Mouse (Mus musculus) heart, embryonic 14.5 days (tissue): ENCODE measurements around the gene Cerk. TPM values are rescaled to one million over a fixed set of nuclear protein-coding genes. Genes with fewer than 3 reads are reported as not detected.
"Not testable (repeated sequence)": the region's sequence is repeated elsewhere in the genome, so short reads cannot be mapped to it uniquely, and the experiment has no call there.

Experiments used
- ATAC-seq: fragments of 200-750 bp; cut with Nextera tagmentation; 2 replicates; pipeline ENCODE4 v1.8.0; 2017; ENCODE audit warnings: low read depth, moderate TSS enrichment; ENCODE audit not compliant: insufficient number of reproducible peaks, insufficient read depth, low FRiP score
- H3K27ac ChIP-seq, 2 experiments: fragments of 200-500 bp in 1 of 2; fragments of 300-500 bp in 1 of 2; sonication (generic) in 1 of 2; replicated peaks in 1 of 2; 2 replicates each; pipeline ENCODE4 v1.5.1; 2012 to 2014; ENCODE audit warnings: low read depth in 2 of 2, low read length in 2 of 2, control low read depth in 1 of 2, mild to moderate bottlenecking in 1 of 2, mixed read lengths in 1 of 2; ENCODE audit not compliant: control insufficient read depth in 1 of 2, insufficient read depth in 1 of 2
- H3K27me3 ChIP-seq: fragments of 300-500 bp; sonication (generic); 2 replicates; pipeline ENCODE4 v1.6.1; 2014; ENCODE audit warnings: mild to moderate bottlenecking, low read length, control low read depth; ENCODE audit not compliant: control insufficient read depth, insufficient read depth
- H3K36me3 ChIP-seq: fragments of 300-500 bp; sonication (generic); 2 replicates; pipeline ENCODE4 v1.6.1; 2014; ENCODE audit warnings: mild to moderate bottlenecking, control low read depth, low read length, mixed read lengths; ENCODE audit not compliant: control insufficient read depth, insufficient read depth
- H3K4me1 ChIP-seq, 2 experiments: fragments of 200-500 bp in 1 of 2; fragments of 300-500 bp in 1 of 2; sonication (generic) in 1 of 2; 2 replicates each; pipeline ENCODE4 v1.6.1; 2012 to 2014; ENCODE audit warnings: low read length in 2 of 2, control low read depth in 1 of 2, mixed read lengths in 1 of 2; ENCODE audit not compliant: control insufficient read depth in 2 of 2, insufficient read depth in 2 of 2
- H3K4me2 ChIP-seq: fragments of 300-500 bp; sonication (generic); 2 replicates; pipeline ENCODE4 v1.6.1; 2014; ENCODE audit warnings: mild to moderate bottlenecking, low read length
- H3K4me3 ChIP-seq, 2 experiments: fragments of 200-500 bp in 1 of 2; fragments of 300-500 bp in 1 of 2; sonication (generic) in 1 of 2; 2 replicates each; pipeline ENCODE4 v1.5.1; 2012 to 2014; ENCODE audit warnings: low read length in 2 of 2, mild to moderate bottlenecking in 2 of 2, control low read depth in 1 of 2, low read depth in 1 of 2, moderate library complexity in 1 of 2; ENCODE audit not compliant: control insufficient read depth in 1 of 2, insufficient read depth in 1 of 2
- H3K9ac ChIP-seq: fragments of 300-500 bp; sonication (generic); 2 replicates; pipeline ENCODE4 v1.6.1; 2014; ENCODE audit warnings: mild to moderate bottlenecking, low read length
- H3K9me3 ChIP-seq: fragments of 300-500 bp; sonication (generic); 2 replicates; pipeline ENCODE4 v1.6.1; 2016; ENCODE audit warnings: low read length, control low read depth; ENCODE audit not compliant: control insufficient read depth
- WGBS: fragments of 180-500 bp; shearing (Covaris S2); extraction: QIAGEN DNeasy Blood & Tissue Kit; methylation state at CpG from one replicate; pipeline ENCODE4 v1.1.7; 2014; 5-methylcytosine and 5-hydroxymethylcytosine counted together
- polyA plus RNA-seq: library from polyadenylated mRNA; unstranded; fragments of >200 nt; fragmentation: Nextera tagmentation; extraction: Ambion mirVana; gene quantifications from 2 replicates; pipeline ENCODE4 v1.2.1, GENCODE M21; 2014

The Cerk gene
- polyA plus RNA-seq, 1 experiment from 2014 or later = 16.1 TPM

DNA sequence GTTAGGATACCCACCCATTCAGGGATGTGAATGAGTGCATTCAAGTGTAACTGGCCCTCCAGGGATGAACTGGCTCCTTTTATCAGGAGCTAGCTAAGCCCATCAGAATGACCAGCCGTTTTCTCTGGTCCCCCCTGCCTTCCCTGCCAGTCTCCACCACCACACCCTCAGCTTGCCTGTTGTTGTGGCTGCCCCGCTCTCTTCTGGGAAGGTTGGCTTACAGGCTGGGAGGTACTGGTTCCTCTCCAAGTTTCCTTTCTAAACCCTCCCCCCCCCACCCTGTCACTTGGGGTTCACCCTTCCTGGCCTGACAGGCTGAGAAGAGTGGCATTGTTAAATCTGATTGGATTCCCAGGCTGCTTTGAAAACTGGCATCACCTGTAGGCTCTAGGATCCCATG, 88.1 kb downstream of the Cerk start:
- ATAC-seq = no peak
- Histone ChIP-seq H3K9ac (no peak overlapping the region), H3K27me3 (no peaks in the 10 kb centered on the region), H3K4me1 (peaks cover 0 to 2% of the 10 kb centered on the region in 2 experiments; a peak in 2 of 4 replicates), H3K9me3 (no peaks in the 10 kb centered on the region), H3K27ac (no peak overlapping the region), H3K4me3 (no peak overlapping the region), H3K4me2 (no peak overlapping the region), H3K36me3 (peaks cover 27% of the 10 kb centered on the region)
- 53% methylated on average over 2 of the region's 2 CpGs for WGBS

DNA sequence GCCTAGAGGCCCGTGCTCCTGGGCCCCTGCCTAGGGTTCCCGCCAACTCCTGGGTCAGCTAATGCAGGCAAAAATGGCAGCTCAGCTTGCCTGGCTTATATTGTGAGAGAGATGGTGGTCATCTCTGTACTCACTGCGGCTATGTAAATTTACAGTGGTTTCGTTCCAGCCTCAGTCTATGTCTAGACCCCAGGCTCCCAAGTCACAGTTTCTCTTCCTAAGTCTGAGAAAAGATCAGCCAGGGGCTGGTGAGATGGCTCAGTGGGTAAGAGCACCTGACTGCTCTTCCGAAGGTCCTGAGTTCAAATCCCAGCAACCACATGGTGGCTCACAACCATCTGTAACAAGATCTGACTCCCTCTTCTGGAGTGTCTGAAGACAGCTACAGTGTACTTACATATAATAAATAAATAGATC, 89.3 kb downstream of the Cerk start:
- not testable (repeated sequence) for H3K4me2 ChIP-seq, H3K4me1 ChIP-seq, H3K4me3 ChIP-seq, ATAC-seq, H3K27me3 ChIP-seq, H3K9ac ChIP-seq, H3K27ac ChIP-seq, H3K9me3 ChIP-seq
- peaks cover 30% of the 10 kb centered on the region for H3K36me3 ChIP-seq
- 96% methylated on average over 5 of the region's 5 CpGs for WGBS

DNA sequence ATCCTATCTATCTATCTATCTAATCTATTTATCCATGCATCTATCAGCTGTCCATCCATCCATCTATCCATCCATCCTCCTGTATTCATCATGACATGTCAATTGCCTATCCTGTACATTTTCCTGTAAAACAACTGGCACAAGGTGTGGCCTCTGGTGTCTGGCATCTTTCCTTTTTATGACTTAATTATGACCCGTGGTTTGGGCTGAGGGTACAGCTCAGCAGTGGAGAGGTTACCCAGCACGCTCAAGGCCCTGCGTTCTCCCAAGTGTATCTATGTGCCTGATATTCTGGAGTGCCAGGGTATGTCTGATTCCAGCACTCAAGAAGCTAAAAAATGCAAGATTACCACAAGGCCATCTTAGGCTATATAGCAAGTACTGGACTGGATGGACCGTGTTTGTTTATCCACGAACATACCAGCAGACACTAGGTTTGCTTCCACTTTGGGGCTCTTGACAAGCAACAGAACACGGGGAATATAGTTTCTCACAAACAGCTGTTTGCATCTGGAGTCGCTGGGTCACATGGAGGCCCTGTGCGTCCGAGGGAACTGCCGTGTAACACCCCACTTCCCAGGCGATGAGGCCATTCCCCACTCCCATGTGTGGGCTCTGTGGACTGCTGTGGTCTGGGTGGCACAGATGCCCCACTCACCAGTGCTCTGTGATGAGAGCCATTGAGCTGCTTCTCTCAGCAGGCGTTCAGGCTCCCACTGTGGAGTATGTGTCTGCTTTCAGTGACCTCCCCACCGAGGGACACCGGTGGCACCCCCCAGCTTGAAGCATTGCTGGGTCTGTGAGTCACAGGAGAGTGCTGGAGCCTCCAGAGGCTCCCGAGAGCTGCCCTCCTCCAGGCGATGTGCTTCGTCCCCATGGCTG, 90.0 kb downstream of the Cerk start:
- H3K27ac ChIP-seq = no peak overlapping the region
- H3K4me2 ChIP-seq = no peak overlapping the region
- H3K9ac ChIP-seq = no peak overlapping the region
- H3K36me3 ChIP-seq = peaks cover 28% of the 10 kb centered on the region
- WGBS = 84% methylated on average over 17 of the region's 17 CpGs
- H3K9me3 ChIP-seq = no peaks in the 10 kb centered on the region
- ATAC-seq = no peak
- peaks cover 2 to 3% of the 10 kb centered on the region in 2 experiments; a peak in 3 of 4 replicates for H3K4me1 ChIP-seq
- H3K27me3 ChIP-seq = no peaks in the 10 kb centered on the region
- no peak overlapping the region for H3K4me3 ChIP-seq

DNA sequence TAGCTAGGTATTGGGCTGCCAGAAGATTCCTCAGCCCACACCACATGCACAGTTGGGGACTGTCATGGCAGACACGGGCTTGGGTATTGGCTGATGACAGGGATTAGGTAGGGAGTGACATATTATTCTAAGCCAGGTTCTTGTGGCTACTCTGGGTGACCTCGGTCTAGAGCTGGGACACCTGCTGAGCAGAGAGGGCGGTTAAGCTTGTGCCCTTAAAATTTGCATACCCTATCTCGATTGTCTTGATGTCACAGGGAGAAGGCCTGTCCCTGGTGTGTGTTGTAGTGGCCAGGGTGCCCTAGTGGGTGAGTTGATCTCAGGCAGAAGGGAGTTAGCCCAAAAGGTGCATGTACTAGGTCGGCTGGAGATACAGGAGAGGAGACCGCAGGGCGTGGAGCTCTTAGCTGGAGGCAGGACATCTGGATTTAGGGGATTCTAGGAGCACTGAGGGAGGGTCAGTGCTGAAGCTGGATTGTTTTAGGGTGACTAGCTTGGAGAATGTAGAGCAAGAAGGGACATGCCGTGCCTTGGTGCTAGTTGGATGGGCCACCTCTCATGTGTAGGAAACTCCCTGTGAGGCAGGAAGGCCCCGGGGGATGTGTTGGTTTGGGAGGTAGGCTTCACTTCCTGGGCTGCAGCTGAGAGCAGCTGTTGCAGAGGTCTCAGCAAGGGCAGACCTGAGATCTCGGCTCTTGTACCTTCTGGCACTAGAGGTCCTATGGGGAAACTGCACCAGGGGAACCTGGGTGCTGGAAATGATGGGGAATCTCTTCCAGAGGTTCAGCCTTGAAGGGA, 91.4 kb downstream of the Cerk start:
- Histone ChIP-seq H3K36me3 (peaks cover 24% of the 10 kb centered on the region), H3K4me2 (no peak overlapping the region), H3K27me3 (no peaks in the 10 kb centered on the region), H3K9me3 (no peaks in the 10 kb centered on the region), H3K9ac (no peak overlapping the region), H3K4me3 (no peak overlapping the region), H3K4me1 (peaks cover 13 to 17% of the 10 kb centered on the region in 2 experiments; a peak in 3 of 4 replicates), H3K27ac (no peak overlapping the region)
- 58% methylated on average over 10 of the region's 10 CpGs for WGBS
- no peak for ATAC-seq

DNA sequence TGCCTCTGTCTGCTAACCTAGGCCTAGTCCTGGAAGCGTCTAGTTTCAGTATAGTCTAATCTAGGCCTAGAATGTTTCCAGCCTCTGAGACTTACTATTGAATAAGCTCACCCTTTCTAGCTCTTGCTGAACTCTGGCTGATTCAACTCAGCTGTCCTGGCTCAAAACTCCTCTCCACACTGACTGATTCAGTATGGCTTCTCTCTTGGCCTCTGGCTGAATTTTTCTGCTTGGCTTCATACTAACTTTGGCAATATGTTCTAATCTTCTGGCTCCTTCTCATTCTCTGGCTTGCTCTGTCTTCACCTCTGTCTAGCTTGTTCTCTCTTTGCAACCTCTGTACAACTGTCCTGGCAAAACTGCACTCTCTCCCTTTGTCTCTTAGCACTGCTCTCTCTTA, 92.7 kb downstream of the Cerk start:
- no peak for ATAC-seq
- Histone ChIP-seq H3K27ac (no peak overlapping the region; a peak in 1 of 4 replicates), H3K9me3 (no peaks in the 10 kb centered on the region), H3K36me3 (peaks cover 24% of the 10 kb centered on the region), H3K4me2 (no peak overlapping the region), H3K9ac (no peak overlapping the region), H3K27me3 (no peaks in the 10 kb centered on the region), H3K4me3 (no peak overlapping the region), H3K4me1 (peaks cover 22 to 26% of the 10 kb centered on the region in 2 experiments)
- WGBS = 82% methylated on average over 1 of the region's 1 CpGs

DNA sequence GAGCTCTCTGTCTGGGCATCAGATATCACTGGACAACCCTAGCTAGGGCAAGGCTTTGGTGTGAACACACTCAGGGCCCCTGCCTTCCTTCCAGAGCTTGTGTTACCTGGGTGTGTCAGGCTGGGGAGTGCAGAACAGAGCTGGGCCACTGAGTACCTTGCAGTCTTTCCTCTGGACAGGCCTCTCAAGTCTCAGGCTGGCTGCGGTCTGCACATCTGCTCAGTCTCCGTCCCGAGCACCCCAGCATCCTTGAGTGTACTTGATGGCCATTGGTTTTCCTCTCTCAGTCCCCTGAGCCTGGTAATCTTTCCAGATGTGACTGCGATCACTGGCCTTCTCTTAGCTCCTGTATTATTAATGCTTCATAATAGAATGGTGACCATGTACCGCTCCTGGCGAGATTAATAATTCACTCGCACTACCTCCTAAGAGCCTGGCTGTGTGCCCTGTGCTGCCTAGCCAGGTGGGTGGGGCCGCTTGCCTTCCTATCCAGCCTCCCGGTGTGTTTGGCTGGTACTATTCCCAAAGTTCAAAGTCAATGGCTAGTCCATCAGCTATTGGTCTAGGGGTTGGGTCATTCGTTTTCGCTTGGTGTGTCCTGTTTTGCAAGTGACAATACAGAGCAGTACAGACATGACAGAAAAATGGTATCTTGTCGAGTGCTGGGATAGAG, 93.8 kb downstream of the Cerk start:
- no peaks in the 10 kb centered on the region for H3K9me3 ChIP-seq
- H3K4me2 ChIP-seq = no peak overlapping the region
- peaks cover 32 to 35% of the 10 kb centered on the region in 2 experiments for H3K4me1 ChIP-seq
- peaks cover 24% of the 10 kb centered on the region for H3K36me3 ChIP-seq
- WGBS = 87% methylated on average over 12 of the region's 12 CpGs
- H3K4me3 ChIP-seq = no peak overlapping the region
- H3K27me3 ChIP-seq = no peaks in the 10 kb centered on the region
- no peak overlapping the region for H3K9ac ChIP-seq
- H3K27ac ChIP-seq = no peak overlapping the region
- no peak for ATAC-seq

DNA sequence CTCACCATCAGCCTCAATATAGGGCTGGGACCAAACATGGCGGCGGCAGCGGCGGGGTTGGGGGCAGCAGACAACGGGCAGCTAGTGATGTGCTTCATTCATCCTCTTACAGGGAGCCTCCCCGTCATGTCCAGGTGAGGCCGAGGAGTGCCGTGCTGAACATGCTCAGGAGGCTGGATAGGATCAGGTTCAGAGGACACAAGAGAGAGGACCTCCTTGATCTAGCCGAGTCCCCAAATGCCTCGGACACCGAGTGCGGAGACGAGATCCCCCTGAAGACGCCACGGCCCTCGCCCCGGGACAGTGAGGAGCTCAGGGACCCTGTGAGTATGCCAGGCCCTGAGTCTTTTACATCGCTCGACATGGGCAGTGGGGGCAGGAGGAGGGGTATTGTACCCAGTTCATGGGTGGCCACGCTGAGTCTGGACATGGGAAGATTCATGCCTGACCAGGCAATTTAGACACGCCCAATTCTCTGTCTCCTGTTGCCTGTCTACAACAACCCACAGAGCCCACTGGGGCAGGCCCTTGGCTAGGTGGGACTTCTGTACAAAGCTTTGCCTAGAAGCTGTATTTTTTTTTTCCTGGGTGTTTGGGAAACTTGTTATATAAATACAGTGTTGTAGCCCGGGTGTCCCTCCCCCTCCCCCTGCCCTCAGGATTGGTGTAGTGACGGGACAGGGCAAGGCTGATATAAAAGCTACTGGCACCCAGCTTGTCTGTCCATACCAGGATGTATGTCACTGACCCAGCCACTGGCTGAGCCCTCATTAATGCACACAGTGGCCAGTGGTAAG, 94.5 kb downstream of the Cerk start:
- Histone ChIP-seq H3K4me1 (peaks cover 38 to 42% of the 10 kb centered on the region in 2 experiments), H3K27ac (no peak overlapping the region; a peak in 1 of 4 replicates), H3K9ac (no peak overlapping the region)

More for the DNA sequence above, 94.5 kb downstream of the Cerk start:
- H3K27me3 ChIP-seq = no peaks in the 10 kb centered on the region
- WGBS = 91% methylated on average over 23 of the region's 23 CpGs
- H3K4me2 ChIP-seq = no peak overlapping the region
- no peak for ATAC-seq
- H3K9me3 ChIP-seq = no peaks in the 10 kb centered on the region
- H3K4me3 ChIP-seq = no peak overlapping the region
- H3K36me3 ChIP-seq = peaks cover 24% of the 10 kb centered on the region
